Mouse (Mus musculus) layer of hippocampus, postnatal 14 days (tissue): Measurements from ENCODE around the gene Tspan18. TPM values are rescaled to one million over a fixed set of nuclear protein-coding genes. Genes with fewer than 3 reads are reported as not detected.

ENCODE experiments used
- DNase-seq, 2 experiments: peaks; one replicate each; pipeline ENCODE4 v3.0.0; 2021 to 2022; ENCODE audit warnings: low spot score in 2 of 2, mixed read lengths in 1 of 2
- long read RNA-seq, 2 experiments: library from polyadenylated mRNA; stranded (forward); transcript quantifications; one replicate each; pipeline ENCODE4 v2.0.0; 2021
- total RNA-seq, 2 experiments: library from RNA; stranded (reverse); gene quantifications; 2 replicates each; pipeline ENCODE4 v1.2.3; 2021

Gene Tspan18
- 10 to 100 TPM; 46.6 to 52.3 TPM for total RNA-seq
- long read RNA-seq, experiment 1, transcript Tspan18-202 (10 exons, 3,751 nt): major isoform, 9 of 16 reads
- long read RNA-seq, experiment 1, partial matches to known transcripts: 1 of 16 reads
- long read RNA-seq, experiment 1, other reads (novel, unspliced or antisense): 5 of 16 reads
- long read RNA-seq, experiment 2, transcript Tspan18-202 (10 exons, 3,751 nt): major isoform, 14 of 27 reads
- long read RNA-seq, experiment 2, partial matches to known transcripts: 2 of 27 reads
- long read RNA-seq, experiment 2, other reads (novel, unspliced or antisense): 9 of 27 reads

GRCm38 (mm10) chr2:93333817-93334731 is at the start of gene Tspan18:
Gene Tspan18 (minus strand): TSS chr2:93334505.
- DNase-seq: no peak

- peak; percentile 54 to 81 for DNase-seq
These were observed 49.5 kb upstream of the Tspan18 start for GRCm38 (mm10) chr2:93383831-93384230.

DNA sequence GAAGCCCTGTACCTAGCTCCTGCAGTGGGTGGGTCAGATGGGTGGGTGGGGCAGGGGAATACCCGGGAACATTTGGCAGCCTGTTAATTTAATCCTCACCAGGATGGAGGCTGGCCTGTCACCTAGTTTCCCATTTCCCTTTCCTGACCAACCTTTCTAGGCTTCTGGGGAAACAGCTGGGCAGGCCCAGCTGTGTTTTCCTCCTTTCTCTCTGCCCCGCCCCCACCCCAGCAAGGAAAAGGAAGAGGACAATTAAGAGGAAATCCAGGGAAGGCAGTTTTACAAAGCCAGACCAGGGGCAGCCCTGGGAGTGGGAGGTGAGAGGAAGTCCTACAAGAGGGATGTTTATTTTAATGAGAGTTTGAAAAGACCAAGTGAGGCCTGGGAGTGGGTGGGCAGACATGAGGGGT is 46.4 kb upstream of the Tspan18 start:
- no peak for DNase-seq

DNA sequence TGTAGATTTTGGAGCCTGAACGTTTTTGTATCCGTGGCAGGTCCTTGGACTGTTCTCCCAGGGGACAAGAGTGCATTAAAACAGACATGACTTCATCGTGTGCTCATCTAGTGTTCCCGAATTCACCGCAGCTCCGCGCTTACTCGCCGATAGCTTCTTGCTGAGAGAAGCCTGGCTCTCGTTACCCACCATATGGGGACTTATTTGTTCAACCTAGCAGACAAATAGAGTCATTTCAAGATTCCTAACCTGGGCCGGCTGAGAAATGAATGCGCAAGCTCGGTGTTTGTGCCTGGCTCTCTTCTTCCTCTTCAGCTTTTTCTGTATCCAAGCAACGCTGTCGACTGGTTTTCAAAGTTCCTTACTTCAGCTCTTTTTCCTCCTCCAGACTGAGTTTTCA is 43.5 kb upstream of the Tspan18 start:
- DNase-seq: peak in 1 of 2 experiments; percentile 28

- DNase-seq: no peak
These were observed 42.9 kb upstream of the Tspan18 start for GRCm38 (mm10) chr2:93377157-93377556.

- no peak for DNase-seq
These were observed 38.6 kb upstream of the Tspan18 start for GRCm38 (mm10) chr2:93372872-93373271.

GRCm38 (mm10) chr2:93372097-93372571 is 37.8 kb upstream of the Tspan18 start:
- no peak for DNase-seq

DNA sequence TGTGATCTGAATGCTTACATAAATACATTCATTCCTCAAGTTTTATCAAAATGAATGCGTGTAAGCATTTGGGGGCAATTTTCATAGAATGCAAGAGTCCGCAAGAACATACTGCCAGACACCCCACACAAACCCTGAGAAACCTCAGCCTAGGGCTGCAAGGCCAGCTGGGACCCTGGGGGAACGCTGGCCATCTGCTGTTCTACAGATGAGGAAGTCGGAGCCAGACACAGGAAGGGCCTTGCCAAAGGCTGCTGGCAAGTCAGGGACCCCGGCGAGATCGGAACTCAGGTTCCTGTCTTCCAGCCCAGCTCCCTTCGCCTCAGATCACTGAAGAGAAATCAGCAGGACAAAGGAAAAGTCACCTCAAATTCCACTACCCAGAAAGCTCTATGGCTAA is 34.6 kb upstream of the Tspan18 start:
- no peak for DNase-seq

DNA sequence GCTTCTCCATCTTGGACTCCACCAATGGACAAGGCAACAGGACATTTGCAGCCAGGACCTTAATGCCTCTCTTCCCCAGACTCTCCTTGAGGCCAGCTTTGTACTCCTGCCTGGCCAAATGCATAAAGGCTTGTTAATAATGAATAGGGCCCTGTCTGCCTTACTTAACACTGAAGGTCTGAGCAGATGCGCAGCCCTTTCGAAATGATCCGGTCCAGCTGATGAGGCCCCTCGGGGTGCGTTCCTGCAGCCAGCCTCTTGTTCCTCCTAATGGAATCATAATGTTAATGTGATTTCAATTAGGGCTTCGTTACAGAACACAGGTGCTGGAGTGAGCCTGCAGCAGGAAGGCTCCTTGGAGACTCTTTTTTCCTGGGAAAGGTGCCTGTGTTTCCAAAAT is 33.7 kb upstream of the Tspan18 start:
- DNase-seq: no peak

DNA sequence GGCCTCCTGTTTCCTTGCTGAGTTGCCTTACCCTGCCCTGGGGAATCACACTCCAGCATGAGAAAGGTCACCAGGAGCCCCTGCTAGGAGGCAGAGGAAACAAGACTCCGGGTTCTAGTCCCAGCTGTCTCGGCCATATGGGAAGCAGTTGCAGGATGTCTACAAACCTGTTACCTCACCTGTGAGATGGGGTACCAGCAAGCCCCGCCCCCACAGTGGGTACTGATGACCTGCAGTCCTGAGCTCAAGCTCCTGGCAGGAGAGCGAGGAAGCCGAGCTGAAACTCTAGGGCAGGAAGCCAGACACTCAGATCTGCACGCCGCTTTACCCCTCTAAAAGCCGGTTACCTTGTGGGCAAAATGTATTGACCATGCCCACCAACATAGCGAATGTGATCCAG is 31.1 kb upstream of the Tspan18 start:
- DNase-seq: no peak

DNA sequence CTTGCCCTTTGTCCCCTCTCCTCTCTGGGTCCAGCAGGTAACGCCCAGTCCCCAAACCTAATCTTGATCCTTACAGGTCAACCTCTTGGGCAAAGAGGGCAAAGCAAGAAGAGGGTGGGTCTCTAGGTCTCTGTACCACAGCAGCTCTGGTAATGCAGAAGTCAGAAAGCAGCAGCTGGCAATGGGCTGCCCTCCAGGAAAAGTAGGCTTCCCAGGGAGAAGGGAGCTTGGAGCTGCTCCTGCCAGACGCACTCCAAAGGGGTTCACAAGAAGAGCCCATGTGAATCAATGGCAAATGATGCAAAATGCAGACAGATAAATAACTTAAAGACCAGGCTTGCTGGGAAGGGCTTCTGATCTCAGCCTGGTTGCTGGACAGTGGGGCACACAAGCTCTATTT is 30.6 kb upstream of the Tspan18 start:
- no peak for DNase-seq

DNA sequence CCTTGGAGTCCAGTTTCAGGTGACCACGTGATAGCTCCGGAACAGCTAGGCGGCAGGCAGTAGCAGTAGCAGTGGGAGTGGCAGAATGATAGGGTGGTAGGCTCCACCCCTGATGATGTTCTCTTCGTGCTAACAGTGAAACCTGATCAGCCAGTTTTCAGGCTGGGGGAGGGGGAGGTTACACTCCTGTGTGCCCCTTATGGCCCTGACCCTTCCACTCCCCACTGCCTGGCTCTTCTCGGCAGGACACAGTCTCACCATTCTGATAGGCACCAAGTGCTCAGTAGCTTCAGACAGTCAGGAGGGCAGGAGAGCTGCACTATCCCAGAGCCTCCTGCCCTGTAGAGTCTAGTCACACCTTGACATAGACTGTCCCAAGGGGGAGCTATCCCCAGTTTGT is 27.1 kb upstream of the Tspan18 start:
- no peak for DNase-seq

DNA sequence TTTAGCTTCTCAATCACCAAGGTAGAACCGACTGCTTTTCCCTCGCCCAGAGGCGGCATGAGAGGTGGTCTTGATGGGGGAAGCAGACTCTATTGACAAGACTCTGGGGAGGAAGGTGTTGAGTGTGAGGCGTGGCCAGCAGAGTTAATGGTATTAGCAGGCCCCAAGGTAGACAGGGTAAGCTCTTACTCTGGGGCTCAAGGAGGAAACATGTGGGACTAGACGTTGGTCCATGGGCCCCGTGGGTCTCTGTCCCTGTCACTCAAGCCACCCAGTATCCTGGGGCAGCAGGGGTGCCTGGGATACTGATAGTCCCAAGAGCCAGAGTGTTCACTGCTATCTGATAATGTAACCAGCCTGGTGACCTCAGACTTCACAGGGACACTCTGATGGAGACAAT is 26.0 kb upstream of the Tspan18 start:
- no peak for DNase-seq

GRCm38 (mm10) chr2:93357391-93357790 is 23.1 kb upstream of the Tspan18 start:
- DNase-seq: no peak

GRCm38 (mm10) chr2:93355845-93356244 is 21.5 kb upstream of the Tspan18 start:
- DNase-seq: no peak

DNA sequence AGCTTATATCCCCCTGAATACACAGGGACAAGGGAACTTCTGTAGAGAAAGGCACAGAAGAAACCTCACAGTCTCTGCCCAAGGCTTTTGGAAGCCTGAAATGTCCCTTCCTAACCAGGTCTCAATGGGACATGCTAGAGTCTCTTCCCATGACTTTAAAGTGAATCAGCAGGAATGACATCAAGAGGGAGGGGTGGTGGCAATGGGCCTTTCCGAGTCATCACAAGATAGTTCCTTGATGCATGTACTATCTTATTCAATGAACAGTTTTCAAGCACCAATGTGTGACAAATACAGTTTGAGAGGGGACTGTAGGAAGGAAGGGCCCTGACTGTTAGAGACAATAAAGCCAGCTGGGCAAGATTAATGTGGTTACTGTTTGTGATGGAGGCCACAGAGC is 20.3 kb upstream of the Tspan18 start:
- DNase-seq: no peak

- DNase-seq: no peak
These were observed 19.4 kb upstream of the Tspan18 start for GRCm38 (mm10) chr2:93353725-93354124.

DNA sequence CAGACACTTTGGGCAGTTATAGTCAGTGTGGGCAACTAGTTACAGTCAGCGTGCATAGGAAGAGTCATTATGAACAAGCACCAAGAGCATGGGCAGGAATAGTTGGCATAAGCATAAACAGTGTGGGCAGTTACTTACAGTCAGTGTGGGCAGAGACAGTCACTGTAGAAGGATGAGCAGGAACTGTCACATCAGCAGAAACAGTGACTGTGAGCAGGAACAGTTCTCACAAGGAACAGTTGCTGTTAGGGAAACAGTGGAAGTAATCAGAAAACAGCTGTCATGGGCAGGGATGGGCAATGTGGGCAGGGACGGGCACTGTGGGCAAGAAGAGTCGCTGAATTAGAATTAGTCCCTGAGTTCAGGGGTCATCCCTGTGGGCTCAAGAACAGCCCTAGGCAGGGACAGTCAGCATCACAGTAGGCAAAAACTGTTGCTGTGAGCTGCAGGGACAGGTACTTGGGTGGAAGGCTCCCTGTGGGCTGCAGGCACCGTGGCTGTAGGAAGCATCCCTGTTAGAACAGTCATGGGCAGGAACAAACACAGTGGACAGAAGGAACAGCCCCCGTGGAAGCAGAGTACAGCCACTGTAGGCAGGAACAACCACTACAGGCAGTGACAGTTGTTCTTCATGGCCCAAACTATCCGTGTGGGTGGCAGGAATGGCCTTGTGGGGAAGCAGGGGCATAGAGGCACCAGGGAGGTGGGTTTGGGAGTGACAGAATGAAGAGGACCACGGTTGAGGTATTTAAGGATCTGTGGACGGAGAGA is 18.8 kb upstream of the Tspan18 start:
- no peak for DNase-seq

GRCm38 (mm10) chr2:93351352-93351751 is 17.0 kb upstream of the Tspan18 start:
- DNase-seq: no peak

GRCm38 (mm10) chr2:93347018-93347417 is 12.7 kb upstream of the Tspan18 start:
- no peak for DNase-seq

- DNase-seq: no peak
These were observed 12.3 kb upstream of the Tspan18 start for GRCm38 (mm10) chr2:93346609-93347008.
